Mouse (Mus musculus) testis, adult 2 months (tissue): ENCODE measurements around the gene Nfkbie.

Source experiments
- CTCF ChIP-seq: fragments of 200-500 bp; IDR thresholded peaks from 2 replicates; pipeline ENCODE4 v1.5.1; 2012; ENCODE audit warnings: low read depth, mild to moderate bottlenecking, inconsistent platforms, low read length, moderate library complexity; ENCODE audit not compliant: control insufficient read depth, insufficient read depth, insufficient replicate concordance
- POLR2A ChIP-seq: fragments of 200-500 bp; IDR thresholded peaks from 2 replicates; pipeline ENCODE4 v1.6.1; 2012; ENCODE audit warnings: low read depth, mild to moderate bottlenecking, inconsistent platforms, low read length, moderate library complexity; ENCODE audit not compliant: control insufficient read depth

GRCm38 (mm10) chr17:45565103-45565502 is 9.6 kb downstream of the Nfkbie start:
- no peak for TF ChIP-seq CTCF
- TF ChIP-seq POLR2A: no peak
